Mouse (Mus musculus) ES-E14 (cell line): Measurements from ENCODE around the gene Pitx1. TPM values are rescaled to one million over a fixed set of nuclear protein-coding genes. Genes with fewer than 3 reads are reported as not detected.

Source experiments
- DNase-seq: peaks from one replicate; pipeline ENCODE4 v3.0.0-alpha.2; 2013; ENCODE audit warnings: low read depth, low spot score
- H3K27ac ChIP-seq: 2 replicates; pipeline ENCODE4 v1.5.1; 2012; ENCODE audit warnings: low read depth, mild to moderate bottlenecking, low read length, moderate library complexity, mixed read lengths; ENCODE audit not compliant: poor library complexity, insufficient read depth, severe bottlenecking
- H3K36me3 ChIP-seq: 2 replicates; pipeline ENCODE4 v1.6.1; 2012; ENCODE audit warnings: mild to moderate bottlenecking, low read length, moderate library complexity, mixed read lengths; ENCODE audit not compliant: control insufficient read depth, poor library complexity, insufficient read depth, severe bottlenecking
- H3K4me1 ChIP-seq, 2 experiments: fragments of 150-350 bp in 1 of 2; sonication (generic) in 1 of 2; 2 replicates each; pipeline ENCODE4 v1.6.1; 2012; ENCODE audit warnings: low read length in 2 of 2, mild to moderate bottlenecking in 1 of 2, mixed read lengths in 1 of 2; ENCODE audit not compliant: control insufficient read depth in 2 of 2, insufficient read depth in 2 of 2, poor library complexity in 1 of 2
- H3K4me3 ChIP-seq, 2 experiments: fragments of 150-350 bp in 1 of 2; sonication (generic) in 1 of 2; 2 replicates each; pipeline ENCODE4 v1.5.1; 2012; ENCODE audit warnings: low read length in 2 of 2, low read depth in 1 of 2, mild to moderate bottlenecking in 1 of 2, mixed read lengths in 1 of 2; ENCODE audit not compliant: insufficient read depth in 1 of 2, poor library complexity in 1 of 2, severe bottlenecking in 1 of 2
- H3K9ac ChIP-seq: 2 replicates; pipeline ENCODE4 v1.6.1; 2012; ENCODE audit warnings: low read depth, mild to moderate bottlenecking, low read length, mixed read lengths; ENCODE audit not compliant: poor library complexity, insufficient read depth, severe bottlenecking
- H3K9me3 ChIP-seq: fragments of 150-350 bp; sonication (generic); 2 replicates; pipeline ENCODE4 v1.6.1; 2012; ENCODE audit warnings: low read depth, mild to moderate bottlenecking, low read length; ENCODE audit not compliant: control insufficient read depth, insufficient read depth
- CHD2 ChIP-seq: IDR thresholded peaks from 2 replicates; pipeline ENCODE4 v1.6.1; 2014; ENCODE audit warnings: mild to moderate bottlenecking, low read depth, low read length, inconsistent platforms
- HCFC1 ChIP-seq: IDR thresholded peaks from 2 replicates; pipeline ENCODE4 v1.6.1; 2012; ENCODE audit warnings: low read length, inconsistent platforms, borderline replicate concordance; ENCODE audit not compliant: insufficient read depth
- MAFK ChIP-seq: IDR thresholded peaks from 2 replicates; pipeline ENCODE4 v1.6.1; 2014; ENCODE audit warnings: mild to moderate bottlenecking, low read depth, low read length, inconsistent platforms; ENCODE audit not compliant: insufficient read depth
- ZC3H11A ChIP-seq: IDR thresholded peaks from 2 replicates; pipeline ENCODE4 v1.6.1; 2012; ENCODE audit warnings: low read depth, mild to moderate bottlenecking, inconsistent platforms, low read length, borderline replicate concordance
- ZNF384 ChIP-seq: IDR thresholded peaks from 2 replicates; pipeline ENCODE4 v1.6.1; 2012; ENCODE audit warnings: low read depth, low read length, inconsistent platforms
- in situ Hi-C, 2 experiments: fragments of 600-800 bp; cut with MboI; formaldehyde crosslinking; loops; one replicate each; pipeline ENCODE4 v1.15.1; 2025; ENCODE audit warnings: low sequenced_read_pairs in 2 of 2, inconsistent platforms in 1 of 2; ENCODE audit not compliant: unreplicated experiment in 2 of 2
- total RNA-seq: library from RNA; depleted of rRNA; stranded (reverse); fragments of 300-350 nt; gene quantifications from 2 replicates; pipeline ENCODE4 v1.2.3, GENCODE M21; 2012

Gene Pitx1
- total RNA-seq, 1 experiment = 1.0 TPM

GRCm38 (mm10) chr13:55826796-55827678 lies 9.0 kb downstream of the Pitx1 start:
- Histone ChIP-seq H3K4me1 (peaks cover 0 to 3% of the 10 kb centered on the region in 2 experiments; a peak in 1 of 4 replicates), H3K27ac (no peak overlapping the region), H3K4me3 (no peak overlapping the region), H3K9ac (no peak overlapping the region), H3K9me3 (no peaks in the 10 kb centered on the region), H3K36me3 (no peaks in the 10 kb centered on the region)
- no peak for DNase-seq
- in situ Hi-C loops = no loop called here
- TF ChIP-seq ZNF384 = no peak
- TF ChIP-seq CHD2 = no peak
- no peak for TF ChIP-seq HCFC1
- TF ChIP-seq ZC3H11A = no peak
- no peak for TF ChIP-seq MAFK

- Histone ChIP-seq H3K9me3 (no peaks in the 10 kb centered on the region), H3K27ac (no peak overlapping the region), H3K4me1 (peaks cover 0 to 3% of the 10 kb centered on the region in 2 experiments; a peak in 1 of 4 replicates), H3K9ac (no peak overlapping the region), H3K36me3 (no peaks in the 10 kb centered on the region), H3K4me3 (peak overlapping the region in 1 of 2 experiments; percentile 21; a peak in 1 of 4 replicates)
- DNase-seq = peak; percentile 37
- in situ Hi-C loops = no loop called here
- no peak for TF ChIP-seq CHD2
- no peak for TF ChIP-seq ZNF384
- no peak for TF ChIP-seq MAFK
- TF ChIP-seq ZC3H11A = no peak
- TF ChIP-seq HCFC1 = no peak
Measured at GRCm38 (mm10) chr13:55826008-55826671, 9.9 kb downstream of the Pitx1 start.

GRCm38 (mm10) chr13:55825245-55825681 lies 10.7 kb downstream of the Pitx1 start:
- H3K4me1 ChIP-seq = peaks cover 0 to 3% of the 10 kb centered on the region in 2 experiments; a peak in 1 of 4 replicates
- H3K9ac ChIP-seq = no peak overlapping the region
- H3K36me3 ChIP-seq = no peaks in the 10 kb centered on the region
- DNase-seq = no peak
- H3K4me3 ChIP-seq = peak overlapping the region in 1 of 2 experiments; percentile 4; a peak in 1 of 4 replicates
- H3K9me3 ChIP-seq = no peaks in the 10 kb centered on the region
- in situ Hi-C loops = no loop called here
- TF ChIP-seq HCFC1 = no peak
- TF ChIP-seq ZNF384 = no peak
- TF ChIP-seq CHD2 = no peak
- TF ChIP-seq MAFK = no peak
- no peak for TF ChIP-seq ZC3H11A
- H3K27ac ChIP-seq = no peak overlapping the region

GRCm38 (mm10) chr13:55824151-55824945 lies 11.6 kb downstream of the Pitx1 start:
- H3K4me1 ChIP-seq = peaks cover 0 to 3% of the 10 kb centered on the region in 2 experiments; a peak in 1 of 4 replicates
- in situ Hi-C loops = no loop called here
- no peak overlapping the region for H3K27ac ChIP-seq
- TF ChIP-seq ZNF384 (no peak), HCFC1 (no peak), CHD2 (no peak), ZC3H11A (no peak), MAFK (no peak)
- H3K9ac ChIP-seq = no peak overlapping the region
- H3K9me3 ChIP-seq = no peaks in the 10 kb centered on the region
- no peak for DNase-seq
- no peaks in the 10 kb centered on the region for H3K36me3 ChIP-seq
- no peak overlapping the region for H3K4me3 ChIP-seq
